Mouse (Mus musculus) urinary bladder, postnatal 36 days (tissue): ENCODE measurements around the gene Etfa.

ENCODE experiments used
- DNase-seq, 2 experiments: peaks; one replicate each; pipeline ENCODE4 v3.0.0; 2022; ENCODE audit warnings: low spot score in 2 of 2, mixed read lengths in 1 of 2

The Etfa gene

DNA sequence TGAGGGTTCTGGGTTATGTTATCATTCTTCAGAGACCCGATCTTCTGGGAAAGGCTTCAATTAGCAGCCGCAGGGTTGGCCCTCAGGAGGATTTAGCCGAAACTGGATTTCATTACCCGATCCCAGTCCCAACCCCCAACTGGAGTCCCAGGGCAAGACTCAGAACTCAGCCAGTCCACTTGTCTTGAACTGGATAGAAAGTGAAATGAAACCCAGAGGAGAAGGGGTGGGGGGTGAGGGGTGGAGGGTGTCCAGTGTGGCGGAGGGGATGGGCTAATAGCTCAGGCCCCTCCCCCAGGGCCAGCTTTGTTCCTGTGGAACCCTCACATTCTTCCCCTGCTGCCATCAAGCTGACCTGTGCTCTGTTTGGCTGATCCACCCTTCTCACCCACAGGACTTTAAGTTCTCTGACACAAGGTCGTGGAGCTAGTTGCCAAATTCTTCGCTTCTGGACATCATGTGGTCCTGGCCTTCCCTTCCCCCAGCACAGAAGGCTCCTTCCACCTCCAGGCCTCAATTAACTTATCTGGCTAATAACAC is 86.7 kb downstream of the Etfa start:
- DNase-seq = peak in 1 of 2 experiments; percentile 51

DNA sequence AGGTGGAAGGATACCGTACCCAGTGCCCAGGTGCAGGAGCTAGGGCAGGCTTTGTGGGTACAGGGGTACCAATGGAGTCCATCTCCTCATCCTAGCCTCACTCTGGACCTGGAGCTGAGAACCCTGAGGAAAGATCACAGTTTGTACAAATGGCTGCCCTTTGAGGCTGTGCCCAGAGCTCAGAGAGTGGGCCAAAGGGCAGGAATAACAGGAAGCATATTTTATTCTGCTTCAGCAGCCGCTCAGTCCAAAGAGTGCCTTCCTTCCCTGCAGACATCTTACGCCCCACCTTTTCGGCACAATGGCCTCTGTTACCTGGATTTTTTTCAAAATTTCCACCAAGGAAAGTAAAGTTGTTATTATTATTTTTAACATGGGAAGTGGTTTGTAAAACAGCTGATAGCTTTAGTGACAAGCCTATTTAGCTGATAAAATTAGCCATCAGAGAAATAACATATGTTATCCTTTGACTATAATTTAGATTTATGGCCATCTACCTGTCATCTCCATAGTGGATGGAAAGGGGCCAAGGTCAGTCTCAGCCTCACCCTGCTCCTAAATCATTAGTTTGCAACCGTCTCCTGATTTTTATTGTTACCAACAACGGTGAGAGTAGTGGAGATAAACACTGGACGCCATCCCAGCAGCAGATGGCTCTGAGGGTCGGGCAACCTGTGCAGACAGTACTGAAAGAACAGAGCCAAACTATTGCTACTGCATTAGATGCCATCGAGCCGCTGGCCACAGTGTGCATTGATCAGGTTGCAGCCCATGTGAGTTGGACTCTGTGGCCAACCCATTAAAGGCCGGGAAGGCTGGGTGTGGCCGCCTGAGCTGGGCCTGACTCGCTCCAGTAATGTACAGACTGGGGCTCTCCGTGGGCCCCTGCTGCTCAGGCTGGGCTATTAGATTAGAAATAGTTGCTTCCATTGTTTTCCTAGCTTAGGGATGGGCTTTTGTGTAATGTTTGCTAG is 88.3 kb downstream of the Etfa start:
- DNase-seq = no peak

DNA sequence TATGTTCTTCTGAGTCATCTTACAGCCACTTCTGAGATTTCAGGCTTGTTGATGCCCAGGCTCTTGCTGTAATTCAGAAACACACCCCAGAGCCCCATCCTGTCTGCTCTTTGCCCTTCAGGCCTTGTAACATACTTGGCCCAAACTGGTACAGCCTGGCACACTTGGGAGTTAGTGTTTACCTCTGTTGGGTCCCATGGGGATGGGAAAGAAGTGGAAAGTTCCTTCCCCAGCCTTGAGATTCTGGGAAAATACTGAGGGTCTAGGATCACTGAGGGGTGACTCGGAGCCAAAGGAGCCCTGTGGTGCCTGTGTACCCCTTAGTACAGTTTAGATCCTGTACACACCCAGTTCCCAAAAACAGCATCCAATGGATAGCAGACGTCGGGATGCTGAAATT is 90.3 kb downstream of the Etfa start:
- DNase-seq = peak in 1 of 2 experiments; percentile 34

DNA sequence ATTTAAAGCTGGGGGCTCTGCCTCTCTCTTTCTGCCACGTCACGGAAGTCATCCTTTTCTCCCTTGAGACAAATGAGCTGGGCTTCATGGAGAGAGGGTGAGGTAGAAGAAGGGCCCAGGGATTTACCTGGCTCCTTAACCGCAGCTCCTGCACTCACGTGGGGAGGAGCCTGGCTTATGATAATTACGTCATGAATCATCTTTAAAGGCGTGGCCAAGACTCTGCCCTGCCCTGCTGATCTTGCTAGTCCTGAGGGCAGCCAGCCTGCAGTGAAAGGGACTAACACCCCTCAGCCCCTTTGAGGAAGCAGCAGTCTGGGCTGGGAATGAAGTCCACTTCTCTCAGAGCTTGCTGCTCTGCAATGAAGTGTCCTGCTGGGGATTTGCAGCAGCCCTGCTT is 100.9 kb downstream of the Etfa start:
- no peak for DNase-seq

DNA sequence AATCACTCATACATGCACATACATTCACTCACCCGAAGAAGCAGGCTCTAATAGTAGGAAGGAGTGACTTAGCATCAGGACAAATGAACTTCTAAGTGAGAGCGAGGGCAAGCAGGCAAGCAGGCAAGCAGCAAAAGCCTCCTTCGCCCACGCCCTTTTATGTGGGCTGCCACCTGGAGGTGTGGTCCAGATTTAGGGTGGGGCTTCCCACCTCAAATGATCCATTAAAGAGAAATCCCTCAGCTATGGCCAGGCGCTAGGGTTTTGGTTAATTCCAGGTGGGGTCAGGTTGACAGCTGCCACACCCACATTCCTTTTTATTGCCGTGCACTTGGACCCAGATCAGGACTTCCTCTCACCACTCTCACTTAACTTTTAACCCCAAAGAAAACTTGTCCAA is 101.6 kb downstream of the Etfa start:
- DNase-seq = peak; percentile 5 to 28

DNA sequence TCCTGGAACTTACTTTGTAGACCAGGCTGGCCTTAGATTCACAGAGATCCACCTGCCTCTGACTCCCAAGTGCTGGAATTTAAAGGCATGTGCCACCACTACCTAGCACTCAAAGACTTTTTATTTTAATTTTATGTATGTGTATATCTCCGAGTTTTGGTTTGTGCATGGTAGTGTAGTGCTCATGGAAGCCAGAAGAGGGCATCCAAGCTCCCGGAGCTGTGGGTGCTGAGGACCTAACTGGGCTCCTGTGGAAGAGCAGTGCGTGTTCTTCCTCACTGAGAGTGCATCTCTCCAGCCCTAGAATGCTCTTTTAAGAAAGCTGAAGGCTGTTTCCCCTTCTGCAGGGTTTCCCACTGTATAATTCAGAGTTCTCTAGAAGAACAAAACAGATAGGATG is 102.2 kb downstream of the Etfa start:
- no peak for DNase-seq

DNA sequence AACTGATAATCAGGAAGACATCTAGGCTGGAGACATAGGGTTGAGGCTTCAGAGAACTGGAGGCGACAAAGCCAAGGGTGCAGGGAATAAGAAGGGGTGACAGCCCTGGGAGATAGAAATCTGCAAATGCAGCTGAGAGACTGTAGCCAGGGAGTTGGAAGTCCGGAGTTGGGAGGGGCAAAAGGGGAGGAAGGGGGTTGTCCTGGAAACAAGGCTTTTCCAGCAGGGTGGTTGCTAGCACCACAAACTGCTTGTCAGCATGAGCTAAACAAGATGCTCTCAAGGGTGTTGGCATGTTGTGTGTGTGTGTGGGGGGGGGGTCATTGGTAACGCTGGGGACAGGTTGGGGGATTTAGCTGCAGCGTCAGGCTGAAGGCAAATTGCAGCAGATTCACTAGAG is 103.2 kb downstream of the Etfa start:
- no peak for DNase-seq

DNA sequence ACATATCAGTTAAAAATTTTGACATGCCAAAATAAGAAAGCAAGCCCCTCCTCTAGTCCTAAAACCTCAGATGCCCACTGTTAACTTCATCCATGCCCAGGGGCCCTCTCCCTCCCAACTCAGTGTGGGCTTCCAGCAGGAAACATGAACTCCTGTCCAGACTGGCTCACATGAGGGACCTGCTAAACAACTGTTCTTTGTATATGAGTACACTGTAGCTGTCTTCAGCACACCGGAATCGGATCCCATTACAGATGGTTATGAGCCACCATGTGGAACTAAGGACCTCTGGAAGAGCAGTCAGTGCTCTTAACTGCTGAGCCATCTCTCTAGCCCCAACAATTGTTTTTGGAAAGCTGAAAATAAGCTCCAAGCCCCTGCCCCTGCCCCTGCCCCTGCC is 105.3 kb downstream of the Etfa start:
- DNase-seq = no peak

DNA sequence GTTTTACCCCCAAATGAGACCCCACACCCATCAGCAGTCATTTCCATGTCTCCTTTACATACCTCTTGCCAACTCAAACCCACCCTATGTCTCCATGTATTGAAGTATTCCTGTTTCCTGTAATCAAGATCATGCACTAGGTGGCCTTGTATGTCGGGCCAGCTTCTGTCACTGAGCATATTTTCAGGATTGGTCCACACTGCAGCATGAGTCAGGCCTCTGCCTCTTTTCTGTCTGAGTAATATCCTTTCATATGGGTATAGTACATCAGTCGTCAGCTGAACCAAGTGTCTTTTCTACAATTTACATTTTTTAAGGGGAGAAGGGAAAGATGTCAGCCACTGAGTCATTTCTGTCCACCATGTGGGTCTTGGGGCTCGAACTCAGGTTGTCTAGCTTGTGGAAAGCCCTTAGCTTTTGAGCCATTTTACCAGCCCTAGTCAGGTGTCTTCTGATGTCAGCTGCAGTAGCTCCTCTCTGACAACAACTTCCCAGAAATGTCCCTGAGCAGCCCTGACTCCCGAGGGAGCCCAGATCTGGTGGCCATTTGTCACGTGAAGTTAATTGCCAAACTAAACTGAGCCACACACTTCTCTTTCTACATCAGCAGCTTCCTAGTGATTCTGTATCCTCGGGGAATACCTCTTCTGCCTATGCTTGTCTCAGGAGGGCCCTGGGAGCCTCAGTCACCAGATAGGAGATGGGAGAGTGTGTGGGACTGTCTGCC is 106.9 kb downstream of the Etfa start:
- DNase-seq = no peak
